Comparison of ENCODE assay signal across 29 mouse cellular contexts in genomic region chr4:97766100-97766499, GRCm38 (mm10). TPM values are rescaled to one million over a fixed set of nuclear protein-coding genes. Genes with fewer than 3 reads are reported as not detected.
A peak's percentile ranks its signal among the peaks of the same experiment; 100 is the strongest.
DNase-seq lines count a peak whose midpoint lies in the region; TF ChIP-seq lines count a peak whose summit lies in the region.
"Had no signal": no experiment of that assay in that cellular context is flagged by ENCODE, and none has a peak within 500 bp of the region (broad histone marks: within the 10 kb centered on the region; RNA-seq: fewer than 3 reads in every experiment).

No protein-coding gene starts in this region.

- TF ChIP-seq CTCF in heart, adult 2 months (IDR thresholded peaks at IDR 0.05): no peak
- TF ChIP-seq CTCF in liver, adult 2 months (IDR thresholded peaks at IDR 0.05; ENCODE audit: low read depth, low read length): no peak

- no peaks in the 10 kb centered on the region for H3K79me2 ChIP-seq in heart, adult 2 months (replicated peaks; ENCODE audit: control insufficient read depth, insufficient read depth, low read length)
- H3K79me2 ChIP-seq in liver, adult 2 months (ENCODE audit: control insufficient read depth, insufficient read depth, low read length): no peaks in the 10 kb centered on the region

- H3K27ac ChIP-seq in heart, adult 2 months: no peak overlapping the region
- H3K27ac ChIP-seq in liver, adult 2 months (replicated peaks; ENCODE audit: insufficient read depth, low read depth, low read length): peak overlapping the region; percentile 74
- H3K27ac ChIP-seq in brown adipose tissue, adult 24 weeks (replicated peaks; ENCODE audit: low read depth, low read length): peak overlapping the region; percentile 41; the same call in 1 of the 2 replicates
- H3K27ac ChIP-seq: embryonic facial prominence, embryonic 13.5 days; embryonic facial prominence, embryonic 15.5 days; forebrain, embryonic 10.5 days; forebrain, embryonic 12.5 days had no signal

- DNase-seq in heart, adult 11 months: peak; percentile 29
- no peak for DNase-seq in heart, adult 2 months
- DNase-seq in kidney, adult 9 months: peak; percentile 51
- DNase-seq in kidney, adult 11 months: no peak
- DNase-seq in liver, adult 2 months (ENCODE audit: extremely low read depth, low read depth, low spot score): peak; percentile 41
- DNase-seq in liver: no peak
- DNase-seq: adrenal gland, adult 8-10 months; B cell, adult 2 months; cerebellum, adult 11 months; cerebellum, adult 18-20 months; cerebellum, adult 8-10 months; cerebellum, adult 9-11 months; cerebellum, postnatal 14 days; cerebellum, postnatal 36 days; embryo, embryonic 11 days had no signal

- no peak for TF ChIP-seq POLR2A in heart, adult 2 months (IDR thresholded peaks at IDR 0.05; ENCODE audit: insufficient read depth, low read depth, low read length)
- no peak for TF ChIP-seq POLR2A in liver, adult 2 months (IDR thresholded peaks at IDR 0.05; ENCODE audit: extremely low read depth, insufficient read depth, low read length)

- WGBS in heart, adult 2 months: 91% methylated on average over 3 of the region's 3 CpGs
- 76% methylated on average over 3 of the region's 3 CpGs for WGBS in liver, adult 2 months

- no peak overlapping the region for H3K4me3 ChIP-seq in heart, adult 2 months
- no peak overlapping the region for H3K4me3 ChIP-seq in liver, adult 2 months (ENCODE audit: insufficient read depth, low read depth, low read length)
- H3K4me3 ChIP-seq in brown adipose tissue, adult 24 weeks (ENCODE audit: insufficient read depth, low read depth, low read length): no peak overlapping the region
- H3K4me3 ChIP-seq: embryonic facial prominence, embryonic 13.5 days; embryonic facial prominence, embryonic 15.5 days; erythroblast, embryonic 14.5 days; forebrain, embryonic 10.5 days; forebrain, embryonic 12.5 days had no signal

- intact Hi-C loops in heart, adult 2 months (cut with DNase I): no loop called here

- H3K27me3 ChIP-seq in heart, adult 2 months (ENCODE audit: control insufficient read depth, insufficient read depth, low read length): no peaks in the 10 kb centered on the region
- no peaks in the 10 kb centered on the region for H3K27me3 ChIP-seq in liver, adult 2 months (ENCODE audit: control insufficient read depth, insufficient read depth, low read length)
- H3K27me3 ChIP-seq: CH12.LX; embryonic facial prominence, embryonic 13.5 days; embryonic facial prominence, embryonic 15.5 days; forebrain, embryonic 12.5 days; Patski had no signal

- no peaks in the 10 kb centered on the region; the same call in 1 of the 2 replicates for H3K4me1 ChIP-seq in heart, adult 2 months (ENCODE audit: control insufficient read depth, insufficient read depth, low read length)
- peaks cover 8% of the 10 kb centered on the region for H3K4me1 ChIP-seq in liver, adult 2 months (ENCODE audit: control insufficient read depth, insufficient read depth, low read length)
- peaks cover 2% of the 10 kb centered on the region; the same call in 1 of the 2 replicates for H3K4me1 ChIP-seq in brown adipose tissue, adult 24 weeks (ENCODE audit: control insufficient read depth, insufficient read depth, insufficient read length, low read length)
- H3K4me1 ChIP-seq: embryonic facial prominence, embryonic 13.5 days; embryonic facial prominence, embryonic 15.5 days; forebrain, embryonic 10.5 days had no signal

- no peaks in the 10 kb centered on the region for H3K36me3 ChIP-seq in heart, adult 2 months (ENCODE audit: control insufficient read depth, insufficient read depth, low read length)
- H3K36me3 ChIP-seq in liver, adult 2 months (ENCODE audit: control insufficient read depth, insufficient read depth, low read length): no peaks in the 10 kb centered on the region
- H3K36me3 ChIP-seq: embryonic facial prominence, embryonic 13.5 days; embryonic facial prominence, embryonic 15.5 days; forebrain, embryonic 10.5 days; forebrain, embryonic 12.5 days; G1E had no signal

- H3K9ac ChIP-seq in heart, adult 2 months (ENCODE audit: low read depth, low read length): no peak overlapping the region
- no peak overlapping the region for H3K9ac ChIP-seq in liver, adult 2 months (ENCODE audit: low read depth, low read length)
- H3K9ac ChIP-seq: embryonic facial prominence, embryonic 13.5 days; embryonic facial prominence, embryonic 15.5 days; forebrain, embryonic 12.5 days had no signal

- TF ChIP-seq EP300 in heart, adult 2 months (IDR thresholded peaks at IDR 0.05; ENCODE audit: insufficient read depth, low read depth, low read length): no peak

RNA-seq across cellular contexts. Expression of gene Nfia, which starts 6.4 kb away (rescaled TPM):
- total RNA-seq in heart, adult 2 months (2021): 100 to 1,000 TPM; 126 to 128 TPM
- 70.3 and 75.6 TPM in 2 replicates for polyA plus RNA-seq in heart, adult 2 months (2012; rRNA removed)
- total RNA-seq in liver, adult 2 months (2014; rRNA removed): 12.5 and 20.0 TPM in 2 replicates
- polyA plus RNA-seq in liver, adult 2 months (2012; rRNA removed): 31.7 and 32.2 TPM in 2 replicates
- polyA plus RNA-seq in brown adipose tissue, adult 24 weeks (2012; ENCODE audit: insufficient read depth, insufficient read length, missing spikeins): 43.3 and 74.8 TPM in 2 replicates
- total RNA-seq: CH12.LX had no signal

RNA-seq across cellular contexts. Expression of gene E130114P18Rik, which starts 11.8 kb away (rescaled TPM):
- not detected for total RNA-seq in heart, adult 2 months (2021)
- 0.15 TPM in 1 of 2 replicates, not detected in the other for polyA plus RNA-seq in heart, adult 2 months (2012; rRNA removed)
- not detected in 2 replicates for total RNA-seq in liver, adult 2 months (2014; rRNA removed)
- polyA plus RNA-seq in liver, adult 2 months (2012; rRNA removed): not detected in 2 replicates
- not detected in 2 replicates for polyA plus RNA-seq in brown adipose tissue, adult 24 weeks (2012; ENCODE audit: insufficient read depth, insufficient read length, missing spikeins)
- total RNA-seq: adrenal gland, postnatal 14 days; adrenal gland, postnatal 36 days; CH12.LX; common myeloid progenitor, adult 5-6 weeks had no signal
- polyA plus RNA-seq: activated CD4-positive, CD25-positive, alpha-beta regulatory T cell, adult 4 months; CD4-positive, CD25-positive, alpha-beta regulatory T cell, adult 4 months; erythroblast, embryonic 14.5 days; G1E had no signal

Comparison
In these comparisons a context has a peak if more than half of its experiments do, and no peak if none do; other contexts are left out.
1. DNase-seq: peak in heart, adult 11 months (single experiment), kidney, adult 9 months (single experiment) and liver, adult 2 months (single experiment); none in heart, adult 2 months (0 of 2), kidney, adult 11 months (single experiment) and liver (single experiment).